Mouse (Mus musculus) frontal cortex, adult (tissue): Measurements from ENCODE around the gene Stmn1.

Experiments used
- ATAC-seq: cut with Nextera tagmentation; 2 replicates; pipeline ENCODE4 v1.9.2; 2017; ENCODE audit warnings: mild to moderate bottlenecking, moderate library complexity, mixed read lengths; ENCODE audit not compliant: low TSS enrichment

Stmn1 gene

DNA sequence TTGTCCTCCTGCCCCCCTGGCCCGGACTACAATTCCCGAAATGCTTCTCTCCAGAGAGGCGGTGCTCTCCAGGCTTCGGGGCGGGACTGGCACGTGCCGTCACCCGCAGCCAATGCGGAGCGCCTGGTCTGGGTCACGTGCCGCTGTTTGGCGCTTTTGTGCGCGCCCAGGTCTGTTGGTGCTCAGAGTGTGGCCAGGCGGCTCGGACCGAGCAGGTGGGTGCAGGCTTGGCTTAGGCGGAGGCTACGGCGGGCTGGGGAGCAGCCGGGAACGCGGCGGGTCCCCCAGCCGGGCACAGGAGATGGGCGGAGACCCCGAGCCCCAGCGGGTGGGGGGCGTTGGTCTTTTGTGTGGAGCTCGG lies at the start of gene Stmn1:
Stmn1 (plus strand) TSS at position 106 of the 361 bp plus-strand sequence.
- peak; percentile 77 for ATAC-seq

- no peak for ATAC-seq
Observed at GRCm38 (mm10) chr4:134421971-134422370, 46.1 kb upstream of the Stmn1 start.

GRCm38 (mm10) chr4:134423949-134424348 lies 44.2 kb upstream of the Stmn1 start:
- ATAC-seq: no peak

DNA sequence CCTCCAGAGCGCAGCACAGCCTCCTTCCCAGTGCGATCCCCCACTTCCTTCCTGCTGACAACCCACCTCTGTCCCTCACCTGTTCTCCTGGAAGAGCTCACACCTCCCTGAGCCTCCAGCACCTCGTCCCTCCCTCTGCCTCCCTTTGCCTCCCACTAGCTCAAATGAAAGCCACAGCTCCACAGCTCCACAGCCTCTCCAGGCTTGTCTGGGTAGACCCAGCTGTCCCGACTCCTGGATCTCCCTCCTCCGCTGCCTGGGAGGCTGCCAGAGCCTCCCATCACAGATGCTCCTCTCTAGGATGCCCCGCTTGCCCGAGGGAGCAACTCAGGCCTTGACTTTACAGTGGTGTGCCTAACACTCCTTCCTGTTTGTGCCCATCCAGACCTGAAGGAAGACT lies 43.0 kb upstream of the Stmn1 start:
- peak; percentile 76 for ATAC-seq

- peak; percentile 77 for ATAC-seq
Observed at GRCm38 (mm10) chr4:134430381-134431004, 37.6 kb upstream of the Stmn1 start.

- ATAC-seq: peak; percentile 25; the same call in 1 of the 2 replicates
Observed at GRCm38 (mm10) chr4:134432686-134433360, 35.3 kb upstream of the Stmn1 start.

DNA sequence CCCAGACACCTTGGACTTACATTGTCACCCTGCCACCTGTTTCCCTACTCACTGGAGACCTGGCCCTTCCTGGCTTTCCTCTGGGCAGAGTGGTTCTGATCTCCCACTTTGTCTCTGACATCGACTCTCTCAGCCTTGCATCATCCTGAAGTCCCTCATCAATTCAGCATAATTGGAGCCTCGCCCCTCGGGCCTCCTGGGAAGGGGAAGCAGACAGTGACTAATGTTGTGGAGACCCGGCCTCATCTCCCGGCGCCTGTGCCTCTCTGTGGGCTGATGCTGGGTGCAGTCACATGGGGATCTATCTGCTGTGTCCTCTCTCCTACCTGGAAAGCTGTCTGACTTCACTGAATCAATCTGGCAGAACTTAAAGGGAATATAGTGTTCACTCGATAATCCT lies 31.9 kb upstream of the Stmn1 start:
- no peak for ATAC-seq

- ATAC-seq: no peak
Observed at GRCm38 (mm10) chr4:134436659-134437058, 31.5 kb upstream of the Stmn1 start.

DNA sequence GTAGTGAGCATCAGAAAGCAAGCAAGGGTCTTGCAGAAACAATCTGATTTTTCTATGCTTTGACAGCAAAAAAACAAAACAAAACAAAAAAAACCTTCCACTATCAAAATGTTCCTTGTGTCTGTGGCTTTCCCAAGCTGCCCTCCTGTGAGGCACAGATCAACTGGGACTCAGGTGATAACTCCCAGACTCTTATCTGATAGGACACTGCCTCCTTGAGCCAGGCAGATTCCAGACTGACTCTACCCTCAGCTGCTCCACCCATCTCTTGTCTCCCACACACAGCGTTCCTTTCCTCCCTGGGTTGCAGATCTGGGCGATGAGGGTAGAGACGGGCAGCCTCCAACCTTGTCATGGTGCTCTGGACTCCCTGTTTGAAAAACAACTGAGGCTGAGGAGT lies 29.0 kb upstream of the Stmn1 start:
- ATAC-seq: peak; percentile 66

DNA sequence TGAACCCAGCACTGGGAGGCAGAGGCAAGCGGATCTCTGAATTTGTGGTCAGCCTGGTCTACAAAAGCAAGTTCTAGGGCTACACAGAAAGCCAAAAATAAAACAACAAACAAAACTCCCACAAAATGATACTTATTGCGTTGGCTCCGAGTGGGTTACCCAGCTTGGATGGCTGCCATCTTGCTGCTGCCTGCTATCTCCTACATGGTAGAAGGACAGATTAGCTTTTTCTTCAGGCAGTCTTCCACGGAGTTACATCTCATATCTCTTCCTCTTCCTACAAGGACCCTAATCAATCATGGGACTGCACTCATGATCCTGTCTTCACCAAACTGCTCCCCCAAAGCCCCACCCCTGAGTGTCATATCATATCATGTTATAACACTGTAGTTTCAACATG lies 28.2 kb upstream of the Stmn1 start:
- no peak for ATAC-seq

GRCm38 (mm10) chr4:134442216-134442615 lies 25.9 kb upstream of the Stmn1 start:
- ATAC-seq: no peak

GRCm38 (mm10) chr4:134443589-134443988 lies 24.5 kb upstream of the Stmn1 start:
- ATAC-seq: no peak

GRCm38 (mm10) chr4:134444949-134445348 lies 23.2 kb upstream of the Stmn1 start:
- ATAC-seq: peak; percentile 75

DNA sequence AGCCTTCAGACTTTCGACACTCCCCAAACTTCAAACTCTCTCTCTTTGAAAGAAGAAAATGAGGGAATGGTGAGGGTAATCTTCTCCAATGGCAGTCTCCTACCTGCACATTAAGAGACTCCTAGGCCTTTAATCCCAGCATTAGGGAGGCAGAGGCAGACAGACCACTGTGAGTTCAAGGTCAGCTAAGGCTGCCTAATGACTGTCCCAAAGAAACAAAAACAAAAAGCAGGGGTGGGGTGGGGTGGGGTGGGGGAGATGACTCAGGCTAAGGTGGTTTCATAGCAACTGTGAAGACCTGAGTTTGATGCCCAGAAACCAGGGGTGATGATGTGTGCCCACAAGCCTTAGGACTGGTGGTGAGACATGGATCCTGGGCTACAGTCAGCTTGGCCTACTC lies 22.6 kb upstream of the Stmn1 start:
- ATAC-seq: no peak

DNA sequence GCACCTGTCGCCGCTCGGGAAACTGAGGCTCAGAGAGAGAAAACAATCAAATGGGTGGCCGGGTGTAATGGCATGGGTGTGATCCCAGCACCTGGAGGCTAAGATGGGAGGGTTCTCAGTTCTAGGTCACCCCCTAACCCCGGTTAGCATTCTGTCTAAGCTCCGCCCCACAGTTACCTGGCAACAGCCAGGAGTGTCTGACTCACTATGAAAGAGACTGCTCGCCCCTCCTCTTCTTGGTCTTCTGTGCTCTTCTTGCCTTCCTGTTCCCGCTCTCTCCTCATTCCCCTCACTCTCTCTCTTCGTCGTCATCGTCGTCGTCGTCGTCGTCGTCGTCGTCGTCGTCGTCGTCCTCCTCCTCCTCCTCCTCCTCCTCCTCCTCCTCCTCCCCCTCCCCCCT lies 20.2 kb upstream of the Stmn1 start:
- no peak for ATAC-seq

DNA sequence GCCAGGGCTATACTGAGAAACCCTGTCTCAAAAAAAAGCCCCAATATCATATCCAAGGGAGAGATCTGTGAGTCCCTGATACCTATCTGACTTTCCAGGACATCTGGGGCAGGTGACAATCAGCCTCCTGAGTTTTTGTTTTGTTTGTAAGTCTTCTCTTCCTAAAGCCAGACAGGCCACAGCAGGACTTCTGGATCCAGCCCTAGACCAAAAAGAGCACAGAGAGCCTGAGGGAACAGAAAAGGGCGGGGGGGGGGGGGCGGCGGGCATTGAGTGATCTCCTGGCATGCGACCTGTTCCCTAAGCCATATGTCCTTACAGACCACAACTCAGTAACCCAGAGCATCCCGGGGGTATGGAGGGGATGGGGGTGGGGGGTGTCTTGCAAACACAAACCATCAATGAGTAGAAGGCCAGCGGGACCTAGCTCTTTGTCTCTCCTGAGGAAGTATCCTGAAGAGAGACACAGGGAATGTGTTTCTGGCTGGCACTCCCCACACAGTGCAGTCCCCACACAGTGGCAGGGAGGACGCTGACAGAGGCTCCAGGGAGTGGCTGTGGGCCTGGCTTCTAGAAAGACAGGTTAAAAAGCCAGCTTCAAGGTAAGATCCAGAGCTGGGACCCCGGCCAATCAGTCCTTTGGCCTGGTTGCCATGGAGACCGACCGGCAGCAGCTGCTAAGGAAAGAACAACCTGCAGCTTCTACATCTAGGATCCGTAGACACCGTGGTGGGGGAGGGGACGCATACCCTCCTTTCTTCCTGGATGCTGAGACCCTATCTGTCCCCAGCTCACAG lies 18.3 kb upstream of the Stmn1 start:
- ATAC-seq: peak; percentile 35; the same call in 1 of the 2 replicates

DNA sequence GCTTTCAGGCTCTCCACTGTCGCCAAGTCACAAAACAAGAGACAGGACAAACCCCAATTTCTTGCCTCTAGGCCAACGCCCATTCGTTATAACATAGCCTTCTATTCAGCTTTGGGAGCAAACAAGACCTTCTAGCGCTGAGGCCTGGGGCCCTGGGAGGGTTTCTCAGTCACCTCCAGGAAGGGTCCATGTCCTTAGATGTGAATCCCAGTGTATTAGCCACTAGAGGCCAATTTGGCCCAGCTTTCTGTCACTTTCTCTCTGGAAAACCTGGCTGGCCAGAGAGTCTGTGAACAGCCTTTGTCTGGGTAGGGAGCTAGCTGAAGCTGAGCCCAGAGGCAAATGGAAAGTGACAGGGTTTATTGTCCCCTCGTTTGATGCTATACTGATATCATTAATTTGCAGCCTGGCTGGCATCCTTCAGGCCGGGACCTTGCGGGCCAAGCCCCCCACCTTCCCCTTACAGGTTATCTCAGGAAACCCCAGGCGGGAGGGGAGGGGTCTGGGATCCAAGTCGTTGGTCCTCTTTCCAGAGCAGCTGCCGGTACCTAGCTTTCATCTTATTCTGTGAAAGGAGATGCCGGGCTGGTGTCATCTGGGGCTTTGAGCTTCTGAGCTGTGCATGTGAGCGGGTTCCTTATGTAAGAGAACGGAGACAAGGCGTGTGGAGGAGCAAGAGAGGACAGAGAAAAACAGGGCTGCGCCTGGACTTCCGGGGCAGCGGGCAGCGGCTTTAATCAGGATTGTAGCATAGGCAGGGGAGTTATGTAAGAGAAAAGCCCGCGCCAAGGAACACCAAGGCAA lies 17.5 kb upstream of the Stmn1 start:
- ATAC-seq: peak; percentile 58

DNA sequence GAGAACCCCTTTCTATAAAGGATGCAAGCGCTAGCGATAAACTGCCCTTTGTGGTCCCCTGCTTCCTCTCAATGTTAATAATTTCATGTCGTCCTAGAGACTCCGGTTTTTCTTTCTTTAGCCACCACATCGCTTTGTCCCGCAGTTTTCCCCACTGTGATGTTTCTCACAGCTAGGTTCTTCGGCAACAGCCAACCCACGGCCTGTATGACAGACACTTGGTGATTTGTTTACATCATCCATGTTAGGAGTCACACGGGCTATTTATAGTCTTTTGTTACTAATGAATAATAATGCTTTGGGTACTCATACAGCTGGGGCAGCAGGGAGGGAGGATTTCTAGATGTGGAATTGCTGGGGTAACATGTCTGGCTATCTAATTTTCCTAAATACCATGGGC lies 16.6 kb upstream of the Stmn1 start:
- ATAC-seq: no peak

GRCm38 (mm10) chr4:134453619-134454400 lies 14.3 kb upstream of the Stmn1 start:
- no peak for ATAC-seq

DNA sequence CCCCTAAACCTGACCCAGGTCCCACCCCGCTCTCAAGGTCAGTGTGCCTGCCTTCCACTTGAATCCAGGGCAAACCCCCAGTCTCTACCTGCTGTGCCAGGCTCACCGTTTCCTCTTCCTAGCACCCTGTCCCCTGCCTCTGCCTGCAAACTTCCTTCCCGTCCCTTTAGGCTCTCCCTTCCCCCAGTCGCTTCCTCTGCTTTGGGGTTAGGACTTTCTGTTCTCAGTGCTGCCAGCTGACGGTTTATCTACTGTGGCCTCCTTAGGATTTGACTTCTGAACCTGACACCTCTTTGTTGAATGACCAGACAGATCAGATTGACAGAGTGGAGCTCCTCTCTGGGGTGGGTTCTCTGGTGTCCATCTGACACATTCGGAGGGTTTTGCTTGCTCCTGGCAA lies 12.8 kb upstream of the Stmn1 start:
- no peak for ATAC-seq

DNA sequence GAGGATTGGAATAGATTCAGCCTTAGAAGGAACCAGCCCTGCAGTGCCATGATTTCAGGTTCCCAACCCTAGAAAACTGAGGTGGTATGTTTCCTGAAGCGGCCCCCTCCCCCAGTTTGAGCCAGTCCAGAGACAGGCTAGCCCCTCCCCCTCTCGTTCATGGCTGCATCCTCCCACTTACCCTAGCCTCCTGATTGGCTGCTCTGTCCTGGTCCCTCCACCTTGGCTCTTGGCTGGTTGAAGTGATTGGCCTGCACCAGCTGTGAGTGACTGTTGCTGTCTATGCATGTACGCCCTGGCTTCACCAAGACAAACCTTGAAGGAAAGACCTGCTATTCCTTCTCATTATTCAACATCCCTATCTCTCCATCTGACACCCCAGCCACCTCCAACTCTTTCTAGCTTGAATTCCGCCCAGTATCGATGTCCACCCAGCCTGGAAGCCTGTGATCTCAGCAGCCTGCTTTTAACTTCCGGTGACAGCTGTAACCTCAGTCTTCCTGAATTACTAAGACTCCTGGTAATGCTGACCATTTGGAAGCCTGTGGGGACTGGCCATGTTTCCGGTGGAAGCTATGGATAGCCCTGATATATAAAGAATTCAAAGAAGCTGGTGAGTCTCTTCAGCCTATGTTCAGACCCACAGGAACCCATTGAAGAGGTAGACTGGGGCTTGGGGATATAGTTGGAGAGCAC lies 10.8 kb upstream of the Stmn1 start:
- ATAC-seq: no peak
